Mouse (Mus musculus) gastrocnemius, postnatal 10 days (tissue): ENCODE measurements around the gene Grk2. TPM values are rescaled to one million over a fixed set of nuclear protein-coding genes. Genes with fewer than 3 reads are reported as not detected.
A peak's percentile ranks its signal among the peaks of the same experiment; 100 is the strongest.

Experiments
- DNase-seq: peaks from one replicate; pipeline ENCODE4 v3.0.0; 2021; ENCODE audit warnings: mixed read lengths
- total RNA-seq, 2 experiments: library from RNA; stranded (reverse); gene quantifications; 2 replicates each; pipeline ENCODE4 v1.2.3; 2021

Grk2 gene
- total RNA-seq, 2 experiments from 2014 or later: 28.1 to 41.2 TPM

DNA sequence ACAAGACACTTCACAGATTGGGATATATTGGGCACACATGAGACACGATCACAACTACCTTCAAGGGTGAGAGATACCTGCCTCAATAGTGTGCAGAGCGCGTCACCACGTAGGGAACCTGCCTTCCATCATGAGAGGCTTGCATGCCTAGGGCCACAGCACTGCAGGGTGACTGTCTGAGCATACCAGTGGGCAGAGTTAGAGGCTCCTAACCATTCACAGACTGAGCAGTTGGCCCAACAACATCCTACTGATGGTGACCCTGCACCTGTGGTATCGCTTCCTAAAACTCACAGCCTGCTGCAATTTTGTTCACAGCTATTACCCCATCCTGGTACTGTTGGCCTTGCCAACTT lies 2.4 kb downstream of the Grk2 start:
- DNase-seq: no peak

DNA sequence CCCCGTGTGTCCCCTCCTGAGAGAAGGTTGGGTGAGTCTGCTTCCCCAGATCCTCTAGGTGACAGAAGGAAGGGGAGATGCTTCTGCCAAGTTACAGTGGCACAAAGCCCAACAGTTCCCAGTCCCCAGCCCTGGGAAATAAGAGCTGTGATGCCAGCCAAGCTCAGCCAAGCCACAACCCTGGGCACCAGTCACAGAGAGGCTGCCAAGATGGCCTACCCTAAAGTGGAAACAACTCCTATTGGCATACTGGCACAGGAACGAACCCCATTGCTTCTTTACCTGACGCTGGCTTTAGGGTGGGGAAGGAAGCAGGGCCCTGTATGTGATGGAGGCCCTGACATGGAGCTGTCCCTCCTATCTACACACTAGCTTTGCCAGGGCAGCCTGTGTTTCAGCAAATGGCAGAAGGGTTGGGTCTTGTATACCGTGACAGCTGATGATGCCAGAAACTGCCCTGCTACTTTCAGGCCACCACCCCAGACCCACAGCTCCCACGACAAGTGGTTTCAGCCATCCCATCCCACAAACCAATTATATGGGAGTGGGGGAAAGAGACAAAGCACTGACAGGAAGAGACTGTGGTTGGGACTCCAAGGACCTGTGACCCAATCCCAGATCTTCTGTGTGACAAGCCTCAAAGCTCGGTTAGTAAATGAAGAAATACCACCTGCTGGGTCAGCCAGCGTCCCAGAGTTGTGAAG lies 2.9 kb downstream of the Grk2 start:
- DNase-seq: peak; percentile 62

DNA sequence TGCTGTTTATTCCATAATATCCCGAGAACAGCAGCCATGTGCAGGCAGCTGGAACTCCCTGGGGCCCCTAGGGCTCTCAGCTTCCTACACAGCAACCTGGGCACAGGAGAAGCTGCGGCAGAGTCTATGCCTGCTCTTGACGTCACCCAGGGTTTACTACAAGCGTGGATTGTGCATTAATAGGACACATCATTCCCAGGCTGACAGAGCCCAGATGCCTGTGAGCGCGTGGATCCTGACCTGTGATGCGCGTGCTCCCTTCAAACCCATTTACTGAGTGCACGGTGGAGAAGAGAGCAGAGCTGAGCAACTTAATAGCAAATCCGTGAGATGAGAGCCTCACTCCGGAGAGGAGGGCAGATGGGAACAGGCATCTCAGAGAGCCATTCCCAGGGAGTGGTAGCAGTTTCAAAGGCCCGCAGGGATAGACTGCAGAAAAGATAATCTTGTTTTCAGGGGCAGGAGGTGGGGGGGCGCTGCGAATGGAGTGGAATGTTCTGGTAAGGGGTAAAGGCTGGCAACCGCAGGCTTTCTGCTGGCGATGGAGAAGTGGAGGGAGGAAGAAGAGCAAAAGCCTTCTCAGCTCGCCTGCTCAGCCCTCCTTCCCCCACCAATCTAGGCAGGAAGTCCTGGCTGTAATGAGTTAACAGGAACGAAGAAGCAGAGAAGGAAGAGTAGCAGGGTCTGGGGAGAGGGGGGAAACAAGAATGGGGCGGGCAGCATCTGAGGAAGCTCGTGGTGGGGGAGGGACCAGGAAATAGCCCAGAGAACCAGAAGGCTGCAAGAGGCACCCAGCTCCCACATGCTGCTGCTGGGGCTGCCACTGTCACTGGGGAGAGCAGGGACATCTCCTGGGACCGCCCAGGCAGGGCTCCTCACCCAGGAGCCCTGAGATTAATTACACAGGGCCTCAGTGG lies 4.0 kb downstream of the Grk2 start:
- DNase-seq: no peak

DNA sequence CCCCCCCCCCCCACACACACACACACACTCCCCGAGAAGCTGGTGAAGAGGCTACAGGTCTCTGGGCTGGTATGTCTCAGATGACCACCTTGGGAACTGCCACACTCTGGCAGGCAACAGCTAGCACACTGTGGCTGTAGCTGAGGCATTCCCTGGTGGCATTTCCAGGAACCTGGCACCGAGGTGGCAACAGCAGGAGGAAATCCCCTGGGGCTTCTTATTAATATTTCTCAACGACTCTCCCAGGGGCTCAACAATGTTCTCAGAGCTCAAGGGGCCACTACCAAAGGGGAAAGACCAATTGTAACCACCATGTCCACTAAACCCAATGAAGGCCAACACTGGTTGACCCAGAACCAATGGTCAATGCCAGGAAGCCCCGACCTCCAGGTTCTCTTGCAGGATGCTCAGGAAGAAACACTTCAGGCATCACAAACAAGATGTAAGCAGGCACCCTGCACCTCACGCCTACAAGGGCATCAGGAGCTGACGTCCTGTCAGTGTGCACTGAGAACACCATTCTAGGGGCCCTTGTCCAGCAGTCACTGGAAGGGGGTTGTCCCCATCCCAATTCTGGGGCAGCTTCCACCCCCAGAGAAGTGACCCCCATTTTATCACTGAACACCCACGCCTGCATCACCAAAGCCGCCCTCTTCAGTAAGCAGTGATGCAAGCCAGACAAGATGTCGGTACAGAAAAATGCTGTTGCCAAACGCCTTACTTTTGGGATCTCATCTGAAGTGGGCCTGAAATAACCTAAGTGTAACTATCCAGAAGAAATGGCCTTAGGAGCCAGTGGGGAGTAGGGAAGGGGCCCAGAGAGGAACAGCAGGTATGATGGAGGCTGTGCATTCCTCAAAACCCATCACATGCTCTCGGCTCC lies 4.9 kb downstream of the Grk2 start:
- DNase-seq: no peak

DNA sequence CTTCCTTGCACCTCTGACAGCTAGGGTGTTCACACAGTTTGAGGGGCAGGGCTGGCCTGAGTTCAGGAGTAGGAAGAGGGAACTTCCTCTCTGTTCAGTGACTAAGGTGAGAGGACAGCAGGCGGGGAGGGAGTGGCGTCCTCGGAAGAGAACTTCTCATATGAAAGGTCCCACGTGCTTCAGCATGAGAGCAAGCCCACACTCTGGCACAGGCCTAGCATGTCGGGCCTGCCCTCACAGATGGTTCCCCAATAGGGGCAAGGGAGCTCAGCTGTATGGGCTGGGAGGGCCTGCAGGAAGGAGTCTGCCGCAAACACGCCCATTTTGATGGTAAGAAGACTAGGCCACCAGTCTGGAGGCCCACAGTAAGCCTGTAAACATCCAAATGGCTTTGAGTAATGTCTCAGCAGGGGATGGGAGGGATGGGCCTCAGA lies 5.7 kb downstream of the Grk2 start:
- DNase-seq: no peak

DNA sequence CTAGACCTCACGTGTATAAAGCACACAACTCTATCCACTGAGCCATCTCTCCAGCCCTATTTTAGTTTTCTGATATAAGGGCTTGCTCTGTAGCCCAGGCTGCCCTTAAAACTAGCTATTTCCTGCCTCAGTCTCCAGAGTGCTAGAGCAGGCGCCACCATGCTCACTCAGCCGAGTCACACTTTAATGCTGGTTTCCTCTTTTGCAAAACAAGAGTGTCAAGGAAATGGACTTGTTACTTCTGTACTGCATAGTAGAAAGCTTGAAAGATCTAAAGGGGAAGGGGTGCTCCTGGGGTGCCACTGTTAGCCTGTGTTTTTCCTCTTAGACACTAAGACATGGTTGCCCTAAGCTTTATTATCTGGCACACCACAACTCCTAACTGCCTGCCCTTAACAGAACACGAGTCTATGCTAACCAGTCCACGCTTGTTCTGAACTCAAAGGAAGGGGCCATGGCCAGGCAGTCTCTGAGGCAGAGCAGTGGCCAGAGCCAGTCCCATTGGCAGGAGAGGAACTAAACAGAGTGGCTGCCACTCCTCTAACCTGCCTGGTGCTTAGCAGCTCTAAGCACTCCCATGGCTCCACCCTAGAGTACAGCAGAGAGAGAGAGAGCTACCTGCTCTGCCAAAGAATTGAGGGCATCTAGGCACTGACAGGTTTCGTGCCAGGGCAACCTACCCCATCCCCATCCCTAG lies 6.3 kb downstream of the Grk2 start:
- DNase-seq: no peak

DNA sequence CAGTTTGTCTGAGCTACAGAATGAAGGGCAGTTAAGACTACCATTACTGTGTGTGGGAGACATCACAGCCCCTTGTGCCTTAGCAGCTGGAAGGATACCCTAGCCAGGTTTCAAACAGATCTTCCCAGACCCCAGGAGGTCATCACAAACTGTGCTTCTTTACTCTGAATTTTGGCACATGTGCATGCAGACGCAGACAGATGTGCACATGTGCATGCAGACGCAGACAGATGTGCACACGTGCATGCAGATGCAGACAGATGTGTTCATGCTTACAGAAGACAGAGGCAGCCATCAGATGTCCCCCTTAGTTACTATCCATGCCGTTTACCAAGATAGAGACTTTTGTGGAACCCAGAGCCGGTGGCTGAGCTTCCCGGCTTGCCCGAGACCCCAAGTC lies 6.9 kb downstream of the Grk2 start:
- DNase-seq: no peak

DNA sequence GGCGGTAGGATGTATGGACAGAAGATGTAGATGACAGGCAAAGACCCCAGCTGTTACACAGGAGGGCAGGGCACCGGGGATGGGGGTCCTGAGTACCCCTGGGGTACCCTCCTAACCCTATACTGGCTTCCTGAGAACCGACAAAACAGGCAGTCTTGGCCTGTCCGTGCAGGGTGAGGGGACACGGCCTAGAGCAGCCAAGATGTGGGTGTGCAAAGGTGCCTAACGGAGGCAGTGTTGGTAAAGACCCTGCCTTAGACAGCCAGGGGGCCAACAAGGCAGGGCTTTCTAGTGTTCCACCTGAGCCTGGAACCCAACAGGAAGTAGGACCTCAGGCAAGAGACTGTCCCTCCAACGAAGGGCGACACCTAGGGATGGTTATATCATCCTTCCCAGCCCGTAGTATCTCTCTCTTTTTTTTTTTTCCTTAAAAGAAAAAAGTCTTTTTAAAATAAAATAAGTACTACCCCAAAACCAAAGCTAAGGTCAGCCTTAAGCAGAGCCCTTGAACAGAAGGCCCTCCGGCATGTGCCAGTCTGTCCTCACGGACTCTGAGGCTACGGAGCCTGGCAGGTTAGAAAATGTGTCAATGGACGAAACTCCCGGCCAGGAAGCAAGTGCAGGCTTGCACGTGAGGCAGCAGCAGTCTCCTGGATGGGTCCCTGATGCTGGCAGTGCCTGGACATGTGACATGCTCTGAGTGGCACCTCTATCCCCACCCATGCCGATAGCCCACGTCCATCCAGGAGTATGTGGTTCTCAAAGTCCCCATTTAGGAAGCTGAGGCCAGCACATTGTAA lies 7.5 kb downstream of the Grk2 start:
- no peak for DNase-seq

DNA sequence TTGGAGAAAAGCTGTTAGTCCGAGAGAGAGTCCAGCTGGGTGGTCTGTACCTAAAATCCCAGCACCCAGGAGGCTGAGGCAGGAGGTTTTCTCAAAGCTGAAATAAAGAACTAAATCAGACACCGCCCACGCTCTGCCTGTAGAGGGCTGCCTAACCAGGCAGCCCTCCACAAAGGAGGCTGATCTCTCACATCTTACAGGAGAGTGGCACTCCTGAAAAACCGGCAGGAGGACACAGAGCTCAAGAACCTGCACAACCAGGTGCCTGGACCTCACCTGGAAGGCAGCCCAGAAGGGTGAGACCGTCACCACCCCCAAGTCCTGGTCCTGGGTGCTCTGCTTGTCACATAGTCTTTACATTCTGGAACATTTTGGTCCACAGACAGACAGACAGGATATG lies 8.2 kb downstream of the Grk2 start:
- DNase-seq: no peak

DNA sequence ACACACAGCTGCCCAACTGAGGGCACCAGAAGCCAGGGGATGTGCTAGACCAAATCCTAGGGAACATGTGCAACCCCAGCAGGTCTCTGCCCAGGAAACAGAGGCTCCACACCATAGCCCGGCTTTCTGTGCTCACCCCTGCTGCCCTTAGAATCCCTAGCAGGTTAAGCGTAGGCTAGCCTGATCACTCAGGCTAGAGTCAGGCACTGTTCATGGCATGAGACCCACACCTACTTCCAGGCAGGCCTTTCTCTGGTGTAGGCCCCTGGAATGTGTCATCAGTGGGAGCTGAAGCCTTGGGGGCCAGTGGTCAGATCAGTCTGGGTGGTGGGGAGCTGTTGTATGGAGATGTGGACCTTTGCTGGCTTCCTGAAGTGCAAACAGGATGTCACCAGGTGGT lies 9.4 kb downstream of the Grk2 start:
- no peak for DNase-seq

DNA sequence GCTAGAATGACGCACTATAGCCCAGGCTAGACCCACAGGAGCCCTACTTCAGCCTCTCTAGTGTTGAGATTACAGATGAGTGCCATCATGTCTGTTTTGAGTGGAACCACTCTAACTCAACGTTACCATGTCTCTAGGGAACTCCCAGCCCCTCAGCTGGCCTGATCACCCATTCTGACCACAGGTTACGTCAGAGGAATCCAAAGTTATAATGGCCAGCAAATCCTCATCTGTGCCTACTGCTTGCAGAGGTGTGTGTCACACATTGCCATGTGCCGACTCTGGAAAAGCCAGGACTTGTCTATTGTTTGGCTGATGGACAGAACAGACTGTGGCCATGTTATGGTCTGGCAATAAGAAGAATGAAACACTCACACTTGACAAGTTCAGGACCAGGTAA lies 10.6 kb downstream of the Grk2 start:
- DNase-seq: no peak

DNA sequence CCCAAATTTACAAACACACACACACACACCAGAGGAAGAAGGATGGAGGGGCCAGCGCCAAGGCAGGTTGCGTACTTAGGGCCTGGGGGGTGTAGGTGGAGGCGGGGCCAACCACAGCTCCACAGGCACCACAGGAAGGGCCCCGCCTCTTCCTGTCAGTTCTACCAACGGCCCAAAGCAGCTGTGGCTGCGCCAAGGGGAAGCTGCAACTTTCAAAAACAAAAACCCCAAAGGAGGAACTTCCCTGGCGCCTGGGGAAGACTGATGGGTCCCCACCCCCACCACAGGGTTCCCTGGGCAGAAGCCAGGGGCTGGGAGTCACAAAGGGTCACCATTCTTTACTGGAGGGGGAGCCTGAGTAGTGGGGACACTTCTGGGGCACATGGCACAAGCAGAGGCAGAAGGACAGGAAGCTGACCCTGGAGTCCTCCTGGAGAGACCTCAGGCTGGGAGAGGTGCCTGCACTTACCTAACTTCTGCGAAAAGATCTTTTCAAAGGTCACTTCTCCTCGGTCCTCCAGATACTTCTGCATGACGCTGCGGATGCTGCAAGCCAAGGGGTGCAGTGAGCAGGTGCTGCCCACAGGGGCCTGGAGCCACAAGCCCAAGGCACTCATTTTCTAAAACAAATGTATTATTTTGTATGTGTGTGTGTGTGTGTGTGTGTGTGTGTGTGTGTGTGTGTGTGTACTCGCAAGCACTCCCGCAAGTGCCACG lies 11.5 kb downstream of the Grk2 start:
- no peak for DNase-seq

DNA sequence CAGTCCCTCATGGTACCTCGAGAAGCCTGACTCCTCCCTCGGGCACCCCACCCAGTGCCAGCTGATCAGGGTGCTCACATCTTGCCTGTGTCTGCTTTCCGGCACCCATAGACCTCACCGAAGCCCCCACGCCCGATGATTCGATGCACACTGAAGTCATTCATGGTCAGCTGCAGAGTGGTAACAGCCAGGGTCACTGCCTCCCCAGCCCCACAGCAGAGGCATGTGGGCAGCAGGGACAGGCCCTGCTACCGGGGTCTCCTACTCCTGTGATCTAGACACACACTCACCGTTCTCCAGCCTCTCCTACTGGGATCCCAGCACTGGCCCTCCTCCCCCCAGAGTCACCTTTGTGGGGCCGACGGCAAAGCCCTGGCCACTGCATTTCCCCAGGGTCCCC lies 14.9 kb downstream of the Grk2 start:
- no peak for DNase-seq

DNA sequence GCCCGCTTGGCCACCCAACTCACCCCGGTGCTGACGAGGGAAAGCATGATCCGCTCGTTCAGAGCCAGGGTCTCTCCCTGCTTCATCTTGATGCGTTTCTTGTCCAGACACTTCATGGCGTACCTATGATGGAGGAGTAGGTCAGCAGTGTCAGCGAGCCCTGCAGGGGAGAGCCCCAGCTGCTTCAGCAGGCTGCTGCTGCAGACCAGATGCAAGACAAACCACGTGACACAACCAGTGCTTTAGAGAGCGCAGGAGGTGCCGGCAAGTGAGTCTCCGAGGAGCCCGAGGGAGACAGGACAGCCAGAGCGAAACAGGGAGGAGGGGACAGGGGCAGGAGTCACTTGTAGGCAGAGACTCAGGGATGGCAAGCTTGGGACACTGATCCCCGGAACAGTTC lies 15.3 kb downstream of the Grk2 start:
- DNase-seq: no peak

DNA sequence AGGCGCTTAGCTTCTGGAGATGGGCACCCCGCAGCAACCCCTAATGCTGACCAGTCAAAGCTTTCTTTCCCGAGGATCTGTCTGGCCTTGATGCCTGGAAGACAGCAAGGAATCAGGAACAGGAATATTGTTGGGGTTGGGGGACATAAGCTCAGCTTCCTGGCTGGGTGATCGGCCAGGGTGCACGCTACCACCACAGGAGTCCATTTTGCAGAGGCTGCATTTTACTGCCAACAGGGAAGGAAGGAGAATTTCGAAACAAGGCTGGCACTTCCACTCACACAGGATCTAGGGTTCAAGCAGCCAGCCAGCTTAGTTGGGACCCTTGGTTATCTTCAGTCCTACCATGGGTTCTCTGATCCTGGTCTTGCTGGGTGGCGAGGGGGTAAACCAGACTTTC lies 22.4 kb downstream of the Grk2 start:
- no peak for DNase-seq

DNA sequence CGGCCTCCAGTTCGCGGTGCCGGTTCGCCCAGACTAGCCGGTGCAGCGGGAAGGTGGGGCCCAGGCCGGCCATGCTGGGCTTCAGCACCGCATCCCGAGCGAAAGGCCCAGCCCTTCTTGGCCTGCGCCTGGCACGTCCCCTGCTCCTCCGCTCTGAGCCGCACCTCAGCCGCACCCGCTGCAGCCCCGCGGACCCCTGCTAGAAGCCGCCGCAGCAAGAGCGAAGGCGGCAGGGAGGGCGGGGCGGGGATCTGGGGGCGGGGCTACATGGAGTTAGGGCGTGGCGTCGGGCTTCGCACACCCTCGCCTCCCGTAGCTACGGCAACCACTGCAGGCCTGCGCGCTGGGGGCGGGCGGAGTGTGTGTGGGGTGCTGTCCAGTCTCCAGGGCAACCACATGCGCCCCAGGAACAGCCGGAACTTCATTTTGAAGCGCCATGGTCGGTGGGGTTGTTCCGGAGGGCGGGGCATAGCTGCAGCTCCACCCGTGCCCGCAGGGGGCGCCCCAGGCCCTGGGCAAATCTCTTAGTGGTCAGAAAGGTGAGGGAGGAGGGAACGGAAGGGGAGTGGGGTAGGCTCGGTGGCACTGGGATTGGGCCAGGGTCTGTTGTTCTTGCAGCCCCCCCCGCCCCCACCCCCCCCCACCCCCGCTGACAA lies 23.0 kb downstream of the Grk2 start, which contains the start of gene Ankrd13d:
Ankrd13d (minus strand) TSS at position 240 of the 656 bp plus-strand sequence.
- DNase-seq: peak; percentile 81

DNA sequence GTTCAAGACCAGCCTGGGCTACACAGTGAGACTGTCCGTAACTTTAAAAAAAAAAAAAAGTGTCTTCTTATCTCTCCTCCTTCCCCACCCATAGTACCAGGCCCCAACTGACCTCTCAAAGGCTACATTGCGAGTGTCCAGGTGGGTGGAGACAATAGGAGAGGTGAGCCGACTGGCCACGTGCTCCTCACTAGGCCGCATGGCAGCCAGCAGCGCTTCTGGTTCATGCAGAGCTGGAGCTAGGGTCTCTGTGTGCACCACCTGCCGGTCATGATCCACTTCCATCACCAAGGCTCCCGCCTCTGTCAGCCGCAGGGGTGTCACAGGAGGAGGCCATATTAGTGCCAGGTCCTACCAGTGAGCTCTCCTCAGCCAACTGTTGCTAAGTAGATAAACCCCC lies 25.6 kb downstream of the Grk2 start:
- no peak for DNase-seq

DNA sequence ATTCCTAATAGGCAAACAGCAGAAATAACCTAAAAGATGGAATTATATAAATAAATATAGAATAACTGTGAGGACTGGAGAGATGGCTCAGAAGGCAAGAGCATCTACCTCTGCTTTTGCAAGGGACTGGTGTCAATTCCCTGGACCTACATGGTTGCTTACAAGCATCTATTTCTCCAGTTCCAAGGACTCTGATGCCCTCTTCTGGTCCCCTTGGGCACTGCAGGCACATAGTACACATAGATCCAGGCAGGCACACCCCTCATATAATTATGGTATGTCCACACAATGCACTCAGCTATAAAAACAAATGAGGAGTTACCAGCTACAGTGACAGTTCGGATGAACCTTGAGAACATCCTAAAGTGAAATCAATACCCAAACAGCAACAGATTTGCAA lies 26.5 kb downstream of the Grk2 start:
- DNase-seq: no peak

DNA sequence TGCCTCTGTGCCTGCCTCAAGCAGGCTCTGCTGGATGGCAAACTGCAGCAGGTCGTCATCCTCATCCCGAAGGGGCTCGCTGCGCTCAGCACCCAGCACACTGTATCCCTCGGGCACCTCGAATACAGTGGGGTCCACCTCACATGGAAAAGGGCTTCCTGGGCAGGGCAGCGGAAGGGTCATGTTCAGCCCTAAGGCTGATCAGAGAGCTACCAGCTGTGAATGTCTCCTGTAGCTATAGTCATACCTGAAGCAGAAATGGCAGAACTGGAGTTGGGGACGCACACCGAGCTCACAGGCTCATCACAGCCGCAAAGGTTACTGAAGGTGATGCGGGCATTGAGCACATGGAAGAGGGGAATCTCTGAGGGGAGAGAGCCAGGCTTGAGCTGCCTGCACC lies 35.0 kb downstream of the Grk2 start:
- no peak for DNase-seq

DNA sequence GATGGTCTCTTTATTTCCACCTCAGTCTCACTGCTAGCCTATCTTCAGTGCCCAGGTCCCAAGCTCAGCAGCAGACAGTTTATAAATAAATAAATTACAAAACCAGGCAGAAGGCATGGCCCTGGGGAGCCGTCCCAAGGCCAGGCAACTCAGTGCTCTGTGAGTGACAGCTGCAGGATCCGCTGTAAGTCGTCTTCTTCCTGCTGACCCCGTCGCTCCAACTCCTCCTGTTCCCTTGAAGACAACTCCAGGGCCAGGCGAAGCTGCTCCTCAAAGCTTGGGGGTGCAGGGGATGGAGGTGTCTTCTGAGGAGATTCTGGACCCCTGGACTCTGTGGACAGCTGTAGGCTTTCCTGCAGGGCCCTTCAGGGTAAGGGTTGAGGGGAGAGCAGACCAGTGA lies 35.8 kb downstream of the Grk2 start:
- no peak for DNase-seq
